In genomic region chr2:165852896-165853633, GRCm38 (mm10) we compare ENCODE assay signal across 7 mouse cellular contexts. TPM values are rescaled to one million over a fixed set of nuclear protein-coding genes. Genes with fewer than 3 reads are reported as not detected.
DNase-seq lines count a peak whose midpoint lies in the region; ATAC-seq and TF ChIP-seq lines count a peak whose summit lies in the region.

No protein-coding gene starts in this region.

- H3K27me3 ChIP-seq in hindbrain, embryonic 13.5 days = no peaks in the 10 kb centered on the region
- H3K27me3 ChIP-seq in hindbrain, embryonic 12.5 days = no peaks in the 10 kb centered on the region
- no peaks in the 10 kb centered on the region for H3K27me3 ChIP-seq in thymus, adult 2 months (ENCODE audit: control insufficient read depth, insufficient read depth, low read length)
- no peaks in the 10 kb centered on the region for H3K27me3 ChIP-seq in heart, postnatal 0 days (ENCODE audit: control insufficient read depth, insufficient read depth, low read length)
- no peaks in the 10 kb centered on the region for H3K27me3 ChIP-seq in forebrain, embryonic 16.5 days (replicated peaks; ENCODE audit: control insufficient read depth, insufficient read depth, low read length)

- no peak for TF ChIP-seq EP300 in heart, postnatal 0 days (IDR thresholded peaks at IDR 0.05; ENCODE audit: low read depth)

- H3K4me3 ChIP-seq in hindbrain, embryonic 13.5 days = no peak overlapping the region
- no peak overlapping the region for H3K4me3 ChIP-seq in hindbrain, embryonic 12.5 days
- no peak overlapping the region for H3K4me3 ChIP-seq in thymus, adult 2 months (ENCODE audit: control insufficient read depth, insufficient read depth, low read length)
- no peak overlapping the region for H3K4me3 ChIP-seq in heart, postnatal 0 days (ENCODE audit: low read depth, low read length)
- no peak overlapping the region for H3K4me3 ChIP-seq in forebrain, embryonic 16.5 days (replicated peaks; ENCODE audit: low read length)

- H3K9me3 ChIP-seq in hindbrain, embryonic 13.5 days = no peaks in the 10 kb centered on the region
- no peaks in the 10 kb centered on the region for H3K9me3 ChIP-seq in hindbrain, embryonic 12.5 days (replicated peaks)
- H3K9me3 ChIP-seq in heart, postnatal 0 days (replicated peaks; ENCODE audit: control insufficient read depth, low read length) = no peaks in the 10 kb centered on the region
- H3K9me3 ChIP-seq in forebrain, embryonic 16.5 days (ENCODE audit: control insufficient read depth, low read length) = no peaks in the 10 kb centered on the region

- no peak for ATAC-seq in hindbrain, embryonic 13.5 days (ENCODE audit: low FRiP score)
- ATAC-seq in hindbrain, embryonic 12.5 days (ENCODE audit: low FRiP score) = no peak
- no peak for ATAC-seq in heart, postnatal 0 days (ENCODE audit: insufficient read depth, low read depth)
- ATAC-seq in forebrain, embryonic 16.5 days = no peak

- peak; percentile 28 for DNase-seq in thymus, postnatal 4 days
- no peak for DNase-seq in thymus, adult 2 months
- DNase-seq in heart, postnatal 0 days (ENCODE audit: low spot score) = no peak
- no peak for DNase-seq in adrenal gland, adult 8-10 months

- no peak overlapping the region for H3K4me2 ChIP-seq in hindbrain, embryonic 13.5 days
- no peak overlapping the region for H3K4me2 ChIP-seq in hindbrain, embryonic 12.5 days (replicated peaks)
- no peak overlapping the region for H3K4me2 ChIP-seq in heart, postnatal 0 days (ENCODE audit: low read depth, low read length)
- no peak overlapping the region for H3K4me2 ChIP-seq in forebrain, embryonic 16.5 days (ENCODE audit: low read length)

- TF ChIP-seq POLR2A in thymus, adult 2 months (IDR thresholded peaks at IDR 0.05; ENCODE audit: control insufficient read depth, extremely low read depth, insufficient read depth, low read length, poor library complexity) = no peak

- peak overlapping the region; percentile 62 for H3K27ac ChIP-seq in hindbrain, embryonic 13.5 days
- no peak overlapping the region for H3K27ac ChIP-seq in hindbrain, embryonic 12.5 days
- H3K27ac ChIP-seq in thymus, adult 2 months (ENCODE audit: control insufficient read depth, insufficient read depth, low read length) = no peak overlapping the region
- peak overlapping the region; percentile 96 for H3K27ac ChIP-seq in heart, postnatal 0 days (ENCODE audit: low read depth)
- no peak overlapping the region for H3K27ac ChIP-seq in forebrain, embryonic 16.5 days (ENCODE audit: low read length)

- H3K9ac ChIP-seq in hindbrain, embryonic 13.5 days = no peak overlapping the region
- no peak overlapping the region for H3K9ac ChIP-seq in hindbrain, embryonic 12.5 days
- no peak overlapping the region for H3K9ac ChIP-seq in heart, postnatal 0 days (replicated peaks; ENCODE audit: low read depth, low read length)
- no peak overlapping the region for H3K9ac ChIP-seq in forebrain, embryonic 16.5 days (replicated peaks; ENCODE audit: low read depth, low read length)

- H3K4me1 ChIP-seq in hindbrain, embryonic 13.5 days (replicated peaks) = peaks cover 87% of the 10 kb centered on the region
- peaks cover 75% of the 10 kb centered on the region for H3K4me1 ChIP-seq in hindbrain, embryonic 12.5 days
- peaks cover 59% of the 10 kb centered on the region for H3K4me1 ChIP-seq in thymus, adult 2 months (replicated peaks; ENCODE audit: control insufficient read depth, insufficient read depth, low read length)
- peaks cover 77% of the 10 kb centered on the region for H3K4me1 ChIP-seq in heart, postnatal 0 days (ENCODE audit: control insufficient read depth, insufficient read depth)
- H3K4me1 ChIP-seq in forebrain, embryonic 16.5 days (replicated peaks; ENCODE audit: control insufficient read depth, insufficient read depth, low read length) = peaks cover 62% of the 10 kb centered on the region

- peaks cover 23% of the 10 kb centered on the region for H3K36me3 ChIP-seq in hindbrain, embryonic 13.5 days
- H3K36me3 ChIP-seq in hindbrain, embryonic 12.5 days = peaks cover 21% of the 10 kb centered on the region
- H3K36me3 ChIP-seq in thymus, adult 2 months (ENCODE audit: control insufficient read depth, insufficient read depth, low read length) = peaks cover 9% of the 10 kb centered on the region; the same call in 1 of the 2 replicates
- H3K36me3 ChIP-seq in heart, postnatal 0 days (replicated peaks; ENCODE audit: control insufficient read depth, insufficient read depth, low read length) = peaks cover 15% of the 10 kb centered on the region
- peaks cover 2% of the 10 kb centered on the region; the same call in 1 of the 2 replicates for H3K36me3 ChIP-seq in forebrain, embryonic 16.5 days (ENCODE audit: control insufficient read depth, insufficient read depth)

- TF ChIP-seq CTCF in thymus, adult 2 months (IDR thresholded peaks at IDR 0.05; ENCODE audit: borderline replicate concordance, control insufficient read depth, extremely low read depth, insufficient read depth, low read length, poor library complexity) = no peak
- no peak for TF ChIP-seq CTCF in heart, postnatal 0 days (IDR thresholded peaks at IDR 0.05; ENCODE audit: low read depth)

- 89% methylated on average over 9 of the region's 9 CpGs for WGBS in hindbrain, embryonic 13.5 days
- 86% methylated on average over 9 of the region's 9 CpGs for WGBS in hindbrain, embryonic 12.5 days
- WGBS in thymus, adult 2 months = 53% methylated on average over 9 of the region's 9 CpGs
- 78% methylated on average over 9 of the region's 9 CpGs for WGBS in heart, postnatal 0 days
- 82% methylated on average over 9 of the region's 9 CpGs for WGBS in forebrain, embryonic 16.5 days

RNA-seq across cellular contexts. Expression of gene Zmynd8, which starts 45.8 kb away (rescaled TPM):
- polyA plus RNA-seq in hindbrain, embryonic 13.5 days (2015; fragmentation: Nextera tagmentation; extraction: Ambion mirVana) = 82.2 and 86.6 TPM in 2 replicates
- 71.8 and 72.1 TPM in 2 replicates for polyA plus RNA-seq in hindbrain, embryonic 12.5 days (2016; fragmentation: Nextera tagmentation; extraction: Ambion mirVana)
- polyA plus RNA-seq in thymus, adult 2 months (2012; rRNA removed) = 30.3 and 30.9 TPM in 2 replicates
- 19.2 and 48.1 TPM in 2 replicates for total RNA-seq in heart, postnatal 0 days (2014; rRNA removed; ENCODE audit: low replicate concordance)
- 35.3 and 35.4 TPM in 2 replicates for polyA plus RNA-seq in heart, postnatal 0 days (2015; fragmentation: Nextera tagmentation; extraction: Ambion mirVana)
- total RNA-seq in adrenal gland, adult 8-10 months (2022) = 10 to 100 TPM; 51.7 to 94.5 (median 70.6) TPM
- 69.8 and 81.5 TPM in 2 replicates for polyA plus RNA-seq in forebrain, embryonic 16.5 days (2015; fragmentation: Nextera tagmentation; extraction: Ambion mirVana)

Comparison
In these comparisons a context has a peak if more than half of its experiments do, and no peak if none do; other contexts are left out.
1. H3K27ac ChIP-seq: peak in hindbrain, embryonic 13.5 days (single experiment) and heart, postnatal 0 days (single experiment); none in hindbrain, embryonic 12.5 days (single experiment), thymus, adult 2 months (single experiment) and forebrain, embryonic 16.5 days (single experiment).